Mouse (Mus musculus): ENCODE results near the gene Glud1. TPM values are rescaled to one million over a fixed set of nuclear protein-coding genes. Genes with fewer than 3 reads are reported as not detected.
A peak's percentile ranks its signal among the peaks of the same experiment; 100 is the strongest.
"Not testable (repeated sequence)": the region's sequence is repeated elsewhere in the genome, so short reads cannot be mapped to it uniquely, and the experiment has no call there.

The Glud1 gene
- polyA plus RNA-seq, 1 experiment from 2014 or later = 86.0 TPM

DNA sequence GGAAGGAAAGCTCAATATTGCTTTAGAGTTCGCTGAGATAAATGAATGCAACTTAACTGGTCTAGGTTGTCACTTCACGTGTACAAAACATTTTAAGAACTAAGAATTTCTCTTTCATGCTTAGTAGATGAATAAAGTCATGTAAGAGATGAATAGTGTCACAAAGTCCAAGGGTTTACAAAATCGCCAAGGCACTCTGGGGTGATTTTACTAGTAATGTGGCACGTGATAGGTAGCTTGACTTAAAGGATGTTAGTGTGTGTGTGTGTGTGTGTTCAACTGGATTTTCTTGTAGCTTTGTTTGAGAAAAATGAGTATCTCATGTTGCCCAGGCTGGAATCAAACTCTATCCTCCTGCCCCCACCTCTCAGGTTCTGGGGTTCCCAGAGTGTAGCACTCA, 1.3 kb upstream of the Glud1 start:
- no peak overlapping the region for H3K4me2 ChIP-seq (ENCODE audit: low read length)
- H3K4me1 ChIP-seq (replicated peaks; ENCODE audit: control insufficient read depth, insufficient read depth, low read length) = peaks cover 21% of the 10 kb centered on the region
- H3K36me3 ChIP-seq (ENCODE audit: control insufficient read depth, insufficient read depth) = no peaks in the 10 kb centered on the region
- no peak for ATAC-seq
- no peak overlapping the region for H3K4me3 ChIP-seq (replicated peaks; ENCODE audit: low read length)
- no peaks in the 10 kb centered on the region for H3K9me3 ChIP-seq (ENCODE audit: control insufficient read depth, low read length)
- no peaks in the 10 kb centered on the region for H3K27me3 ChIP-seq (replicated peaks; ENCODE audit: control insufficient read depth, insufficient read depth, low read length)
- no peak overlapping the region for H3K27ac ChIP-seq (ENCODE audit: low read length)
- WGBS = 85% methylated on average over 4 of the region's 4 CpGs
- H3K9ac ChIP-seq (replicated peaks; ENCODE audit: low read depth, low read length) = no peak overlapping the region

DNA sequence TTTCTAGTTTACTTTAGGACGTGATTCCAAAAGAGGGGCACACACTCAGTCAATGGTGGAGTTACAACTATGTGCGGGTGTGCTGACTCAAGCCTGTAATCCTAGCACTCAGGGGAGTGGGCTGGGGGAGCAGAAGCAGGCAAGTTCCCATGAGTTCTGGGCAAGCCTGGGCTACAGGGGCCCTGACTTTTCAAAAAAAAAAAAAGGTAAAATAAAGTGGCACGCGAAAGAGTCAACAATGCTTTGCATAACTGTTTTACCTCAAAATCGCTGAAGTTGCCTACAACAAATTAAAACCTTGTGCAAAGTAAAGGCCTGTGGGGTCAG, 657 bp upstream of the Glud1 start:
- Histone ChIP-seq H3K9me3 (ENCODE audit: control insufficient read depth, low read length) (no peaks in the 10 kb centered on the region), H3K9ac (replicated peaks; ENCODE audit: low read depth, low read length) (peak overlapping the region; percentile 98), H3K27me3 (replicated peaks; ENCODE audit: control insufficient read depth, insufficient read depth, low read length) (no peaks in the 10 kb centered on the region), H3K4me3 (replicated peaks; ENCODE audit: low read length) (peak overlapping the region; percentile 97), H3K36me3 (ENCODE audit: control insufficient read depth, insufficient read depth) (no peaks in the 10 kb centered on the region), H3K27ac (ENCODE audit: low read length) (peak overlapping the region; percentile 88), H3K4me2 (ENCODE audit: low read length) (peak overlapping the region; percentile 65), H3K4me1 (replicated peaks; ENCODE audit: control insufficient read depth, insufficient read depth, low read length) (peaks cover 22% of the 10 kb centered on the region)
- no peak for ATAC-seq
- WGBS = 15% methylated on average over 5 of the region's 5 CpGs

- WGBS = 0% methylated on average over 45 of the region's 47 CpGs
These were observed 599 bp downstream of the Glud1 start for GRCm38 (mm10) chr14:34311021-34311631.

GRCm38 (mm10) chr14:34311691-34312090, 1.2 kb downstream of the Glud1 start:
- Histone ChIP-seq H3K9me3 (ENCODE audit: control insufficient read depth, low read length) (no peaks in the 10 kb centered on the region), H3K9ac (replicated peaks; ENCODE audit: low read depth, low read length) (peak overlapping the region; percentile 98), H3K4me3 (replicated peaks; ENCODE audit: low read length) (peak overlapping the region; percentile 97), H3K36me3 (ENCODE audit: control insufficient read depth, insufficient read depth) (no peaks in the 10 kb centered on the region), H3K4me2 (ENCODE audit: low read length) (peak overlapping the region; percentile 86), H3K4me1 (replicated peaks; ENCODE audit: control insufficient read depth, insufficient read depth, low read length) (peaks cover 24% of the 10 kb centered on the region), H3K27ac (ENCODE audit: low read length) (no peak overlapping the region), H3K27me3 (replicated peaks; ENCODE audit: control insufficient read depth, insufficient read depth, low read length) (no peaks in the 10 kb centered on the region)
- ATAC-seq = no peak
- under 1% methylated on average over 4 of the region's 4 CpGs for WGBS

More at GRCm38 (mm10) chr14:34311021-34311631, 599 bp downstream of the Glud1 start:
- ATAC-seq = peak; percentile 21
- Histone ChIP-seq H3K4me3 (replicated peaks; ENCODE audit: low read length) (peak overlapping the region; percentile 97), H3K4me1 (replicated peaks; ENCODE audit: control insufficient read depth, insufficient read depth, low read length) (peaks cover 24% of the 10 kb centered on the region), H3K36me3 (ENCODE audit: control insufficient read depth, insufficient read depth) (no peaks in the 10 kb centered on the region), H3K4me2 (ENCODE audit: low read length) (peak overlapping the region; percentile 86), H3K27ac (ENCODE audit: low read length) (peak overlapping the region; percentile 90), H3K9ac (replicated peaks; ENCODE audit: low read depth, low read length) (peak overlapping the region; percentile 98), H3K27me3 (replicated peaks; ENCODE audit: control insufficient read depth, insufficient read depth, low read length) (no peaks in the 10 kb centered on the region), H3K9me3 (ENCODE audit: control insufficient read depth, low read length) (no peaks in the 10 kb centered on the region)

- Histone ChIP-seq H3K4me1 (replicated peaks; ENCODE audit: control insufficient read depth, insufficient read depth, low read length) (peaks cover 24% of the 10 kb centered on the region), H3K9me3 (ENCODE audit: control insufficient read depth, low read length) (no peaks in the 10 kb centered on the region), H3K4me2 (ENCODE audit: low read length) (peak overlapping the region; percentile 86), H3K9ac (replicated peaks; ENCODE audit: low read depth, low read length) (no peak overlapping the region; the same call in 1 of the 2 replicates), H3K4me3 (replicated peaks; ENCODE audit: low read length) (peak overlapping the region; percentile 39), H3K27me3 (replicated peaks; ENCODE audit: control insufficient read depth, insufficient read depth, low read length) (no peaks in the 10 kb centered on the region), H3K27ac (ENCODE audit: low read length) (no peak overlapping the region), H3K36me3 (ENCODE audit: control insufficient read depth, insufficient read depth) (no peaks in the 10 kb centered on the region)
- 17% methylated on average over 5 of the region's 6 CpGs for WGBS
- ATAC-seq = no peak
These were observed 2.0 kb downstream of the Glud1 start for GRCm38 (mm10) chr14:34312339-34313048.

DNA sequence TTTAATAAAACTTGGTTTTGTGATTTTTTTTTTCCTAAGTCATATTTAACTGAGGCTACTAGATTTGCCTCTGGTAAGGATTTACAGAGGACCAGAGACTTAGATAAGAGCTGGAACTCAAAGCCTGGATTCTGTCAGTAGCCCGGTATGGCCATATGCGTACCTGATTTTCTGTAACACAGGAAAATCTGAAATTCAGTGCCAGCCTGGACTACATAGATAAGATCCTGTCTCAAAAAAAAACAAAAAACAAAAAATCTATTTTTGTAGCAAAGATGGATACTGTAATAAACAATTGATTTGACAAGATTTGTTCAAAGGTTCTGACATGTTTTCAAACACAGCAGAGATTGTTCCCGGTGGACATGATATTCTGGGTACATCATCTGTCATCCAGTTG, 3.1 kb downstream of the Glud1 start:
- ATAC-seq = no peak
- no peaks in the 10 kb centered on the region for H3K27me3 ChIP-seq (replicated peaks; ENCODE audit: control insufficient read depth, insufficient read depth, low read length)
- H3K27ac ChIP-seq (ENCODE audit: low read length) = no peak overlapping the region
- H3K36me3 ChIP-seq (ENCODE audit: control insufficient read depth, insufficient read depth) = no peaks in the 10 kb centered on the region
- 92% methylated on average over 3 of the region's 3 CpGs for WGBS
- no peaks in the 10 kb centered on the region for H3K9me3 ChIP-seq (ENCODE audit: control insufficient read depth, low read length)
- H3K4me3 ChIP-seq (replicated peaks; ENCODE audit: low read length) = no peak overlapping the region
- no peak overlapping the region for H3K4me2 ChIP-seq (ENCODE audit: low read length)
- no peak overlapping the region for H3K9ac ChIP-seq (replicated peaks; ENCODE audit: low read depth, low read length)
- H3K4me1 ChIP-seq (replicated peaks; ENCODE audit: control insufficient read depth, insufficient read depth, low read length) = peaks cover 24% of the 10 kb centered on the region

DNA sequence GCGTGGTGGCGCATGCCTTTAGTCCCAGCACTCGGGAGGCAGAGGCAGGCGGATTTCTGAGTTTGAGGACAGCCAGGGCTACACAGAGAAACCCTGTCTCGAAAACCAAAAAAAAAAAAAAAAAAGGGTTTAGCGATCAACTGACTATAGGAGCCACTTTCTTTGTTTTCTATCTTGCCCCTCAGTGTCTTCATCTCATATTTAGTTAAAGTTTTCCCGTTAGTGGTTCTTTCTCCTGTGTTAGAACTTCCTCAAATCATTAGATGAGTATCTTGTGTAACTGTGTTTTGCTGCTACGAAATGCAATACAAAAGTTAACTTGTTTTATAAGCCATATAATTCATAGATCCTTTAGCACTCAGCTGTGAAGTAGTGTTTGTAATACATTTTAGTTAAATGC, 3.9 kb downstream of the Glud1 start:
- H3K27me3 ChIP-seq (replicated peaks; ENCODE audit: control insufficient read depth, insufficient read depth, low read length); H3K27ac ChIP-seq (ENCODE audit: low read length); H3K4me2 ChIP-seq (ENCODE audit: low read length); H3K9me3 ChIP-seq (ENCODE audit: control insufficient read depth, low read length); H3K4me3 ChIP-seq (replicated peaks; ENCODE audit: low read length); ATAC-seq; H3K36me3 ChIP-seq (ENCODE audit: control insufficient read depth, insufficient read depth); H3K9ac ChIP-seq (replicated peaks; ENCODE audit: low read depth, low read length): not testable (repeated sequence)
- WGBS = 88% methylated on average over 8 of the region's 8 CpGs
- peaks cover 24% of the 10 kb centered on the region for H3K4me1 ChIP-seq (replicated peaks; ENCODE audit: control insufficient read depth, insufficient read depth, low read length)

DNA sequence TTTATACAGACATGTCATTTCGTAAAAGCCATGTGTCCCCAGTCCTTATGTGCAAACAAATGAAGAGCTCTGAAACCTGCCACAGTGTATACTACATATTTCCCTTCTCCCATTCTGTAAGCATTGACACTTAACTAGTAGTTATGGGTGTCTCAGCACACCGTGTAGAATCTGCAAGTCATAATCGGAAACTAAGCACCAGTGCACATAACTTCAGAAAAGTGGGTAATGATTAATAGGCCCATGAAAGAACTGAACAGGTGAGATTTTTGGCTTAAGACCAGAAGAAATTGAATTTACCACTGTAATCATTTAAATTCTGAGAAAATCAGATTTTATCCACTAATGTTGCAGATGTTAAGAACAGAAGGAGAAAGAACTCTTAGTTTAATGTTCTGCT, 4.3 kb downstream of the Glud1 start:
- peaks cover 21% of the 10 kb centered on the region for H3K4me1 ChIP-seq (replicated peaks; ENCODE audit: control insufficient read depth, insufficient read depth, low read length)
- 81% methylated on average over 3 of the region's 3 CpGs for WGBS
- no peak overlapping the region for H3K27ac ChIP-seq (ENCODE audit: low read length)
- H3K36me3 ChIP-seq (ENCODE audit: control insufficient read depth, insufficient read depth) = peaks cover 2% of the 10 kb centered on the region; the same call in 1 of the 2 replicates
- no peak overlapping the region for H3K9ac ChIP-seq (replicated peaks; ENCODE audit: low read depth, low read length)
- no peak overlapping the region for H3K4me2 ChIP-seq (ENCODE audit: low read length)
- H3K4me3 ChIP-seq (replicated peaks; ENCODE audit: low read length) = no peak overlapping the region
- ATAC-seq = no peak
- H3K27me3 ChIP-seq (replicated peaks; ENCODE audit: control insufficient read depth, insufficient read depth, low read length) = no peaks in the 10 kb centered on the region
- no peaks in the 10 kb centered on the region for H3K9me3 ChIP-seq (ENCODE audit: control insufficient read depth, low read length)

GRCm38 (mm10) chr14:34316346-34316745, 5.8 kb downstream of the Glud1 start:
- peaks cover 7% of the 10 kb centered on the region for H3K36me3 ChIP-seq (ENCODE audit: control insufficient read depth, insufficient read depth)

More at GRCm38 (mm10) chr14:34316346-34316745, 5.8 kb downstream of the Glud1 start:
- no peaks in the 10 kb centered on the region for H3K27me3 ChIP-seq (replicated peaks; ENCODE audit: control insufficient read depth, insufficient read depth, low read length)
- H3K4me1 ChIP-seq (replicated peaks; ENCODE audit: control insufficient read depth, insufficient read depth, low read length) = peaks cover 20% of the 10 kb centered on the region
- H3K4me2 ChIP-seq (ENCODE audit: low read length) = no peak overlapping the region
- H3K9ac ChIP-seq (replicated peaks; ENCODE audit: low read depth, low read length) = no peak overlapping the region
- no peak overlapping the region for H3K4me3 ChIP-seq (replicated peaks; ENCODE audit: low read length)
- ATAC-seq = no peak
- no peak overlapping the region for H3K27ac ChIP-seq (ENCODE audit: low read length)
- no peaks in the 10 kb centered on the region for H3K9me3 ChIP-seq (ENCODE audit: control insufficient read depth, low read length)
- WGBS = 93% methylated on average over 2 of the region's 2 CpGs

Measured in forebrain, embryonic 16.5 days (tissue).